Mouse (Mus musculus) liver, postnatal 0 days (tissue): ENCODE data around the gene Arfgef2. TPM values are rescaled to one million over a fixed set of nuclear protein-coding genes. Genes with fewer than 3 reads are reported as not detected.

Source experiments
- ATAC-seq: fragments of 200-750 bp; cut with Nextera tagmentation; 2 replicates; pipeline ENCODE4 v1.8.0; 2017; ENCODE audit warnings: mild to moderate bottlenecking, moderate library complexity
- DNase-seq: peaks from one replicate; pipeline ENCODE4 v3.0.0-alpha.2; 2016
- H3K27ac ChIP-seq: fragments of 300-500 bp; sonication (generic); 2 replicates; pipeline ENCODE4 v1.5.1; 2014; ENCODE audit warnings: antibody characterized with exemption, moderate library complexity, mild to moderate bottlenecking, low read depth
- H3K27me3 ChIP-seq: fragments of 300-500 bp; sonication (generic); 2 replicates; pipeline ENCODE4 v1.6.1; 2014; ENCODE audit warnings: low read length, control low read depth, mixed read lengths; ENCODE audit not compliant: insufficient read depth
- H3K36me3 ChIP-seq: fragments of 300-500 bp; sonication (generic); replicated peaks from 2 replicates; pipeline ENCODE4 v1.6.1; 2014; ENCODE audit warnings: mild to moderate bottlenecking, control low read depth, low read length, moderate library complexity, mixed read lengths; ENCODE audit not compliant: insufficient read depth
- H3K4me1 ChIP-seq: fragments of 300-500 bp; sonication (generic); 2 replicates; pipeline ENCODE4 v1.6.1; 2014; ENCODE audit warnings: antibody characterized with exemption, mild to moderate bottlenecking, control low read depth; ENCODE audit not compliant: insufficient read depth
- H3K4me2 ChIP-seq: fragments of 300-500 bp; sonication (generic); 2 replicates; pipeline ENCODE4 v1.6.1; 2014; ENCODE audit warnings: low read depth, mild to moderate bottlenecking, low read length, moderate library complexity, mixed read lengths
- H3K4me3 ChIP-seq: fragments of 300-500 bp; sonication (generic); 2 replicates; pipeline ENCODE4 v1.5.1; 2014; ENCODE audit warnings: low read depth, low read length
- H3K9ac ChIP-seq: fragments of 300-500 bp; sonication (generic); replicated peaks from 2 replicates; pipeline ENCODE4 v1.6.1; 2014; ENCODE audit warnings: mild to moderate bottlenecking, moderate library complexity
- H3K9me3 ChIP-seq: fragments of 300-500 bp; sonication (generic); 2 replicates; pipeline ENCODE4 v1.6.1; 2016; ENCODE audit warnings: mild to moderate bottlenecking, control low read depth, low read length, mixed read lengths
- CTCF ChIP-seq: sonication (generic); IDR thresholded peaks from 2 replicates; pipeline ENCODE4 v1.5.1; 2016; ENCODE audit warnings: antibody characterized with exemption, low read depth
- EP300 ChIP-seq: IDR thresholded peaks from 2 replicates; pipeline ENCODE4 v1.6.1; 2016; ENCODE audit warnings: antibody characterized with exemption, low read depth, mild to moderate bottlenecking
- WGBS: fragments of 180-500 bp; shearing (Covaris S2); extraction: QIAGEN DNeasy Blood & Tissue Kit; methylation state at CpG from one replicate; pipeline ENCODE4 v1.1.7; 2014; ENCODE audit not compliant: insufficient replicate concordance; 5-methylcytosine and 5-hydroxymethylcytosine counted together
- polyA plus RNA-seq: library from polyadenylated mRNA; unstranded; fragments of >200 nt; fragmentation: Nextera tagmentation; extraction: Ambion mirVana; gene quantifications from 2 replicates; pipeline ENCODE4 v1.2.1, GENCODE M21; 2015

Gene Arfgef2
- polyA plus RNA-seq, 1 experiment from 2014 or later, result 2.7 TPM

DNA sequence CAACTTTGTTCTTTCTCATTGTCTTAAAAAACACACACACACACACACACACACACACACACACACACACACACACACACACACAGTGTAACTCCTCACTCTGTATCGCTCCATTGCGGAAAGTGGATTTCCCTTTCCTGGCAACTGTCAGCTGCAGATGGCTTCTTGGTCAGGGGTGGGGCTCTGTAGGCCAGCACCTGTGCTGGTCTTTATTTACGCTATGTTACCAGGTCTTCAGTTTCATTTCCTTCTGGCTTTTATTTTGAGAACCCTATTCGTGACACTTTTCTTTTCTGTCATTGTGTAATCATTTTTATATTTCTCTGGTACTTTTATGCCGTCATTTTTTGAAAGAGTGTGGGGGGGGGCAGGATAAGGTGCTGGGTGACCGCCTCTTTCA lies 70.2 kb downstream of the Arfgef2 start:
- H3K27me3 ChIP-seq, result no peaks in the 10 kb centered on the region
- no peak for TF ChIP-seq EP300
- no peak for TF ChIP-seq CTCF
- H3K9ac ChIP-seq, result no peak overlapping the region
- no peaks in the 10 kb centered on the region for H3K4me1 ChIP-seq
- H3K27ac ChIP-seq, result peak overlapping the region; percentile 73
- WGBS, result 79% methylated on average over 6 of the region's 6 CpGs
- no peak overlapping the region for H3K4me3 ChIP-seq
- H3K9me3 ChIP-seq, result no peaks in the 10 kb centered on the region
- H3K36me3 ChIP-seq, result peaks cover 62% of the 10 kb centered on the region
- H3K4me2 ChIP-seq, result no peak overlapping the region
- DNase-seq, result no peak
- ATAC-seq, result peak; percentile 49; the same call in 1 of the 2 replicates

DNA sequence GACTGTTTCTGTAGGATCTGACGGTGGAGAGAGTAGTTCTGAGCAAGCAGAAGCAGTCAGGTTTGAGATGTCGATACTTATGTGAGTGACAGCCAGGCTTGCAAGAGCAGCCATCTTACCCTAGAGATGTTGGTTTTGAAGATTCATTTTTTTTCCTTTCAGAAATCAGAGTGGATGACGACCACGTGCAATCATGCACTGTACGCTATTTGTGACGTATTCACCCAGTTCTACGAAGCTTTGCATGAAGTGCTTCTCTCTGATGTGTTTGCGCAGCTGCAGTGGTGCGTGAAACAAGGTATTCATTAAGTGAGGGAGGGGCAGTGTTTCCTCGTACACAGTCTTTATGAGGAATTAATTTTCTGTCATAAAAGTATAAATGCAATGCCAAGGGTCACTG lies 70.9 kb downstream of the Arfgef2 start:
- Histone ChIP-seq H3K9ac (no peak overlapping the region), H3K36me3 (peaks cover 59% of the 10 kb centered on the region), H3K4me2 (no peak overlapping the region), H3K4me1 (no peaks in the 10 kb centered on the region), H3K9me3 (no peaks in the 10 kb centered on the region), H3K27me3 (no peaks in the 10 kb centered on the region), H3K4me3 (no peak overlapping the region), H3K27ac (peak overlapping the region; percentile 73; the same call in 1 of the 2 replicates)
- DNase-seq (no peak), ATAC-seq (no peak)
- WGBS, result 83% methylated on average over 10 of the region's 10 CpGs
- no peak for TF ChIP-seq CTCF
- TF ChIP-seq EP300, result no peak

DNA sequence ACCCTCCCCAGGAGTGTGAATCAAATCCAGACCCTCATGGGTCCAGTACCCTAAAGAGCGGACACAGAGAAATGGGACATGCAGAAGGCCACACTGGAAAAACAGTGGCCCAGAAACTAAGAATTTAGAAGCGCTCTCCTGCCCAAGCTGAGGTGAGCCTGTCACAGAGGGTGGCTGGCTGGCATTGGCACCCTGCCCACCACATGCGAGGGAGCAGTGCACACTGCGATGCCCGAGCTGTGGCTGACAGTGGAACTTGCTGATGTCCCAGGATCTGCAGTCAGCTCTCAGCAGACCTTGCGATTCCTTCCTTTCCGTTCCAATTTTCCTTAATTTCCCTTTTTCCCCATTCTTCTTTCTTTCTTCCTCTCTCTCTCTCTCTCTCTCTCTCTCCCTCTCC lies 79.7 kb downstream of the Arfgef2 start:
- Histone ChIP-seq H3K4me3 (no peak overlapping the region), H3K9ac (no peak overlapping the region), H3K4me1 (no peaks in the 10 kb centered on the region), H3K4me2 (no peak overlapping the region), H3K27me3 (no peaks in the 10 kb centered on the region), H3K27ac (no peak overlapping the region), H3K9me3 (no peaks in the 10 kb centered on the region), H3K36me3 (peaks cover 30% of the 10 kb centered on the region)
- ATAC-seq (no peak), DNase-seq (no peak)
- WGBS, result 84% methylated on average over 7 of the region's 7 CpGs
- TF ChIP-seq EP300 (no peak), CTCF (no peak)

DNA sequence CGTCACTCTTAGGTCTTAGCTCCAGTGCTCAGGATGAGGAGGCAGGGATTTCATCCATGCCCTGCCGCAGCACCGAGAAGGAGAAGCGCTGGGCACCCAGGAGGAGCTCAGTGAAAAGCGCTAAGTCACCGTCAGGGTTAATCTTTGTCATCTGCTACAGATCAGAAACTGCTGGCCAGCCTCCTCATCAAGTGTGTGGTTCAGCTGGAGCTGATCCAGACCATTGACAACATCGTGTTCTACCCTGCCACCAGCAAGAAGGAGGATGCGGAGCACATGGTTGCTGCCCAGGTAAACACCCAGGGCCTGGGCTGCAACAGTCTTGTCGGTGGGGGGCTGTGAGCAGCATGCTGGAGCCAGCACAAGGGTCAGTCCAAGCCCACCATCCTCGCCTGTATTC lies 80.2 kb downstream of the Arfgef2 start:
- no peaks in the 10 kb centered on the region for H3K4me1 ChIP-seq
- H3K4me2 ChIP-seq, result no peak overlapping the region
- no peak overlapping the region for H3K4me3 ChIP-seq
- ATAC-seq (no peak), DNase-seq (no peak)
- no peak for TF ChIP-seq CTCF
- TF ChIP-seq EP300, result no peak
- 71% methylated on average over 10 of the region's 10 CpGs for WGBS
- no peak overlapping the region for H3K9ac ChIP-seq
- peaks cover 35% of the 10 kb centered on the region for H3K36me3 ChIP-seq
- H3K27ac ChIP-seq, result no peak overlapping the region
- no peaks in the 10 kb centered on the region for H3K27me3 ChIP-seq
- no peaks in the 10 kb centered on the region for H3K9me3 ChIP-seq

DNA sequence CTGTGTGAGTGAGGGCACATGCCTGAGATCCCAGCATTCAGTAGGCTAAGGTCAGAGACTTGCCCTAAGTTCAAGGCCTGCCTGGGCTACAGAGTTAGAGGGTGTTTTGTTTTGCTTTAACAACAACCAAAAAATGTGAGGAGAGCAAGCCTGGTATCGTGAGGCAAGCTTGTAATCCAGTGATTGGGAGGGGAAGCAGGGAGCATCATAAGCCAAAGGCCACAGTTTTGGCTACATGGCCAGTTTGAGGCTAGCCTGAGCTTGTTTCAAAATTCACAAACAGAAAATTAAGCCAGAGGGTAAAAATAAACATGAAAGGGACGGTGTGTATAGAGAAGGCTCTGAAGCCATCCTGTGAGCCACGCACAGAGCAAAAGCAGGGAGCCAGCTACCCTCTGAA lies 80.8 kb downstream of the Arfgef2 start:
- H3K9me3 ChIP-seq, result no peaks in the 10 kb centered on the region
- H3K4me1 ChIP-seq, result no peaks in the 10 kb centered on the region
- no peak for ATAC-seq
- DNase-seq, result no peak
- no peak overlapping the region for H3K4me2 ChIP-seq
- TF ChIP-seq CTCF (no peak), EP300 (no peak)
- no peaks in the 10 kb centered on the region for H3K27me3 ChIP-seq
- WGBS, result 73% methylated on average over 3 of the region's 3 CpGs
- no peak overlapping the region for H3K27ac ChIP-seq
- no peak overlapping the region for H3K4me3 ChIP-seq
- H3K9ac ChIP-seq, result no peak overlapping the region
- peaks cover 41% of the 10 kb centered on the region for H3K36me3 ChIP-seq

DNA sequence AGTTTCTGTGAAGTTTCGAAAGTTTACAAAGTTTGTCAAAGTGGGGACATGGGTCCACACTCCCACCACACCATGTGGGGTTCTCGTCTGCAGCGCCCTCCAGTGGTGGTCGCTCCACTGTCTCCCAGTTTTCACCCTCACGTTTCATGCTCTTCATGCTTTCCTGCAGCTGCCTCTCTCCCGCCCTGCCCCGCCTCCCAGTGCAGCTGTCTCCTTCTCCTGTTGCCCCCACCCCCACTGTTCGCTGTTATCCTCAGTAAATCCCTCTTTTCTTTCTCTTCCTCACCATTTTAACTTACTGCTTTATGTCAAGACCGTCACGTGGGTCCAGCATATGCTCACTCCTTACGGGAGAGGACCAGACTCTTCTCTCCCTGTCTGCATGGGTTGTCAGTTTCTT lies 82.4 kb downstream of the Arfgef2 start:
- Histone ChIP-seq H3K9ac (no peak overlapping the region), H3K27ac (no peak overlapping the region), H3K4me2 (no peak overlapping the region), H3K36me3 (peaks cover 47% of the 10 kb centered on the region), H3K4me1 (no peaks in the 10 kb centered on the region), H3K4me3 (no peak overlapping the region), H3K9me3 (no peaks in the 10 kb centered on the region), H3K27me3 (no peaks in the 10 kb centered on the region)
- 56% methylated on average over 11 of the region's 11 CpGs for WGBS
- TF ChIP-seq EP300 (no peak), CTCF (peak; percentile 49)
- peak; percentile 46 for DNase-seq
- no peak for ATAC-seq

DNA sequence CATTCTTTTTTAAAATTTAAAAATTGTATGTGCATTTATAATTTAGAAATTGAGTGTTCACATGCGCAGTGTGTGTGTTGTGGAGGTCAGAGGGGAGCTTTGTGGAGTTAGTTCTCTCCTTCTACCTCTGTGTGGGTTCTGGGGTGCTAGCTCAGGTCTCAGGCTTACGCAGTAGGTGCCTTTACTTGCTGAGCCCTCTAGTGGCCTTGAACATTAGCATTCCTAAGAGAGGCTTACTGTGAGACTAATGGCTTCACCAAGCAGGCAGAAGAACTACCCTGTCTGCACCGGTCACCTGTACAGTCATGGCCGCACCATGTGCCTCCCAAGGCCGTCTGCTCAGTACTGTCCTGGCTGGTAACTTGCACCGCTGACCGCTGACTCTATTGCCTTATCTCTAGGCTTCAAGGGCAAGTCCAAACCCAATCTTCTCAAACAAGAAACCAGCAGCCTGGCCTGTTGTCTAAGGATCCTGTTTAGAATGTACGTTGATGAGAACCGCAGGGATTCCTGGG lies 86.0 kb downstream of the Arfgef2 start:
- 82% methylated on average over 9 of the region's 9 CpGs for WGBS
- no peak overlapping the region for H3K9ac ChIP-seq
- H3K27ac ChIP-seq, result no peak overlapping the region
- H3K4me1 ChIP-seq, result no peaks in the 10 kb centered on the region
- H3K4me2 ChIP-seq, result no peak overlapping the region
- peaks cover 54% of the 10 kb centered on the region for H3K36me3 ChIP-seq
- no peak for DNase-seq
- no peak for ATAC-seq
- TF ChIP-seq CTCF (peak; percentile 29), EP300 (no peak)
- no peaks in the 10 kb centered on the region for H3K9me3 ChIP-seq
- H3K27me3 ChIP-seq, result no peaks in the 10 kb centered on the region
- no peak overlapping the region for H3K4me3 ChIP-seq
